9 mouse cellular contexts compared by ENCODE assay signal in the genomic region with DNA sequence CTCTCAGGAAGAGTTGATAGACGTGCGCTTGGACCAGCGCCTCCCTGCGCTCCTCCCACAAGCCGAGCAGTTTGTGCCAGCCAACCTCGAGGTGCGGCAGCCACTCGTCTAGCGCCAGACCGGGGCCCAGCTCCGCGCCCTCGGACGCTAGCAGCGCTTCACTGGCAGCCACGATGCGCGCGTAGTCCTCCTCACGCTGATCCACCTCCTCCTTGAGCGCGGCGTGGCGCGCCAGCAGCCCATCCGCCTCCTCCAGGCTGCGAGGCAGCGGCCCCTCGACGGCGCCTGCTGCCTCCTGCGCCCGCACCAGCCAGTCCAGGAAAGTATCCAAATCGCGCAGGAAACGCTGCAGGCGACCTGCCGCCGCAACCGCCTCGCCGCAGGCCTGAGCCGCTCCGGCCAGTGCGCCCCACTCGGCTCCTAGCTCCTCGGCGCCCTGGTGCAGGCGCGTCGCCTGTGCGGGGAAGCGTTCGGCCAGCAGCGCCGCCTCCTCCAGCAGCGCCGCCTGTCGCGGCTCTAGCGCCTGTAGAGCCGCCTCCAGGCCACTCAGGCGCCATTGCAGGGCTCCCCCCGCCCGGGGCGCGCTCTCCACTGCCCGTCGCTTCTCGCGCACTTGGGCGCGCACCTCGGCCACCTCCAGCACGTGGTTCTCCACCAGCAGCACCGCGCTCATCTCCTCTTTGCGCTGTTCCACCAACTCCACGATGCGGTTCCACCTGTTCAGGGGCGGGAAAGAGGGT. TPM values are rescaled to one million over a fixed set of nuclear protein-coding genes. Genes with fewer than 3 reads are reported as not detected.
DNase-seq lines count a peak whose midpoint lies in the region; ATAC-seq and TF ChIP-seq lines count a peak whose summit lies in the region.
"Had no signal": no experiment of that assay in that cellular context is flagged by ENCODE, and none has a peak within 500 bp of the region (broad histone marks: within the 10 kb centered on the region; RNA-seq: fewer than 3 reads in every experiment).

No protein-coding gene starts in this region.

- peak overlapping the region; percentile 51 for H3K4me2 ChIP-seq in heart, embryonic 11.5 days
- H3K4me2 ChIP-seq in limb, embryonic 11.5 days (ENCODE audit: low read depth, severe bottlenecking), result peak overlapping the region; percentile 17; the same call in 1 of the 2 replicates

- no peak for TF ChIP-seq CTCF in E14TG2a.4 (conservative IDR thresholded peaks at IDR 0.05; ENCODE audit: low read length)

- H3K9ac ChIP-seq in heart, embryonic 11.5 days (ENCODE audit: low read depth, low read length), result no peak overlapping the region
- H3K9ac ChIP-seq in limb, embryonic 11.5 days (ENCODE audit: low read length), result no peak overlapping the region

- 6% methylated on average over 75 of the region's 81 CpGs for WGBS in heart, embryonic 11.5 days (ENCODE audit: insufficient replicate concordance)
- WGBS in forebrain, embryonic 10.5 days, result 7% methylated on average over 81 of the region's 81 CpGs
- whole genome bisulfite sequencing in limb, embryonic 11.5 days, result 5% methylated on average over 78 of the region's 81 CpGs

- peaks cover 7% of the 10 kb centered on the region; the same call in 1 of the 2 replicates for H3K9me3 ChIP-seq in heart, embryonic 11.5 days (replicated peaks; ENCODE audit: control insufficient read depth, low read length)
- no peaks in the 10 kb centered on the region; the same call in 1 of the 2 replicates for H3K9me3 ChIP-seq in E14TG2a.4 (ENCODE audit: low read length)
- H3K9me3 ChIP-seq in forebrain, embryonic 10.5 days, result peaks cover 14% of the 10 kb centered on the region
- H3K9me3 ChIP-seq in limb, embryonic 11.5 days (ENCODE audit: control insufficient read depth, low read length), result peaks cover 6% of the 10 kb centered on the region; the same call in 1 of the 2 replicates

- H3K4me1 ChIP-seq in heart, embryonic 11.5 days (ENCODE audit: control insufficient read depth, insufficient read depth, low read length), result peaks cover 6% of the 10 kb centered on the region
- peaks cover 51% of the 10 kb centered on the region for H3K4me1 ChIP-seq in E14TG2a.4 (replicated peaks; ENCODE audit: low read depth, low read length)
- peaks cover 20% of the 10 kb centered on the region for H3K4me1 ChIP-seq in forebrain, embryonic 10.5 days
- peaks cover 6% of the 10 kb centered on the region; the same call in 1 of the 2 replicates for H3K4me1 ChIP-seq in limb, embryonic 11.5 days (ENCODE audit: control insufficient read depth, insufficient read depth, low read length)

- no peak for DNase-seq in heart, adult 8-10 months (ENCODE audit: low spot score)
- DNase-seq in forebrain, embryonic 10.5 days (ENCODE audit: extremely low spot score, low spot score), result no peak
- DNase-seq in limb, embryonic 11.5 days (ENCODE audit: low spot score), result peak; percentile 34
- no peak for DNase-seq in spleen, postnatal 4 days (ENCODE audit: low spot score in 2 of 2)
- no peak for DNase-seq in right cerebral cortex, postnatal 36 days (ENCODE audit: low spot score in 2 of 2)
- DNase-seq in right cerebral cortex, adult 18-20 months, result no peak

- H3K4me3 ChIP-seq in heart, embryonic 11.5 days (ENCODE audit: low read depth, low read length), result peak overlapping the region; percentile 25; the same call in 1 of the 2 replicates
- peak overlapping the region; percentile 83 for H3K4me3 ChIP-seq in E14TG2a.4 (replicated peaks; ENCODE audit: low read length)
- peak overlapping the region; percentile 33 for H3K4me3 ChIP-seq in forebrain, embryonic 10.5 days
- peak overlapping the region; percentile 16 for H3K4me3 ChIP-seq in limb, embryonic 11.5 days (ENCODE audit: low read depth, low read length)

- no peak overlapping the region for H3K27ac ChIP-seq in heart, embryonic 11.5 days (ENCODE audit: low read depth, low read length)
- H3K27ac ChIP-seq in forebrain, embryonic 10.5 days, result no peak overlapping the region
- no peak overlapping the region for H3K27ac ChIP-seq in limb, embryonic 11.5 days (replicated peaks; ENCODE audit: low read depth, low read length)

- H3K36me3 ChIP-seq in heart, embryonic 11.5 days (ENCODE audit: control insufficient read depth, insufficient read depth, low read length), result no peaks in the 10 kb centered on the region
- peaks cover 18% of the 10 kb centered on the region for H3K36me3 ChIP-seq in E14TG2a.4 (ENCODE audit: insufficient read depth, low read length)
- H3K36me3 ChIP-seq in forebrain, embryonic 10.5 days (replicated peaks), result no peaks in the 10 kb centered on the region
- H3K36me3 ChIP-seq in limb, embryonic 11.5 days (ENCODE audit: control insufficient read depth, insufficient read depth, low read length), result no peaks in the 10 kb centered on the region

- H3K27me3 ChIP-seq in heart, embryonic 11.5 days (ENCODE audit: control insufficient read depth, insufficient read depth, low read length), result peaks cover 89% of the 10 kb centered on the region
- H3K27me3 ChIP-seq in E14TG2a.4 (ENCODE audit: insufficient read depth, low read length), result peaks cover 41% of the 10 kb centered on the region
- H3K27me3 ChIP-seq in forebrain, embryonic 10.5 days (ENCODE audit: poor library complexity, severe bottlenecking), result peaks cover 97% of the 10 kb centered on the region
- H3K27me3 ChIP-seq in limb, embryonic 11.5 days (ENCODE audit: control insufficient read depth, insufficient read depth, low read length), result peaks cover 64% of the 10 kb centered on the region

- ATAC-seq in heart, embryonic 11.5 days (replicated peaks; ENCODE audit: insufficient number of reproducible peaks, low FRiP score, low TSS enrichment), result no peak
- ATAC-seq in limb, embryonic 11.5 days (ENCODE audit: insufficient number of reproducible peaks, low FRiP score, low TSS enrichment, low read depth), result no peak

RNA-seq across cellular contexts. Expression of gene Sptbn4, which starts 43.1 kb away (rescaled TPM):
- polyA plus RNA-seq in heart, embryonic 11.5 days (2014; fragmentation: Nextera tagmentation; extraction: Ambion mirVana), result 0.23 and 0.30 TPM in 2 replicates
- under 1 TPM; 0.22 to 0.49 (median 0.30) TPM for total RNA-seq in heart, adult 8-10 months (2022)
- 0.20 and 0.37 TPM in 2 replicates for polyA plus RNA-seq in forebrain, embryonic 10.5 days (2016; fragmentation: Nextera tagmentation; extraction: Ambion mirVana)
- polyA plus RNA-seq in limb, embryonic 11.5 days (2014; fragmentation: Nextera tagmentation; extraction: Ambion mirVana), result 0.15 and 0.27 TPM in 2 replicates

RNA-seq across cellular contexts. Expression of gene Blvrb, which starts 43.4 kb away (rescaled TPM):
- polyA plus RNA-seq in heart, embryonic 11.5 days (2014; fragmentation: Nextera tagmentation; extraction: Ambion mirVana), result 106 and 121 TPM in 2 replicates
- total RNA-seq in heart, adult 8-10 months (2022), result 10 to 100 TPM; 27.7 to 29.2 (median 29.0) TPM
- polyA plus RNA-seq in forebrain, embryonic 10.5 days (2016; fragmentation: Nextera tagmentation; extraction: Ambion mirVana), result 34.8 and 45.5 TPM in 2 replicates
- polyA plus RNA-seq in limb, embryonic 11.5 days (2014; fragmentation: Nextera tagmentation; extraction: Ambion mirVana), result 29.0 and 30.5 TPM in 2 replicates

RNA-seq across cellular contexts. Expression of gene Gm20479, which starts 47.2 kb away (rescaled TPM):
- 1.6 and 2.1 TPM in 2 replicates for polyA plus RNA-seq in heart, embryonic 11.5 days (2014; fragmentation: Nextera tagmentation; extraction: Ambion mirVana)
- total RNA-seq in heart, adult 8-10 months (2022), result not detected
- polyA plus RNA-seq in forebrain, embryonic 10.5 days (2016; fragmentation: Nextera tagmentation; extraction: Ambion mirVana), result 1.4 TPM in 1 of 2 replicates, not detected in the other
- 0.52 TPM in 1 of 2 replicates, not detected in the other for polyA plus RNA-seq in limb, embryonic 11.5 days (2014; fragmentation: Nextera tagmentation; extraction: Ambion mirVana)
- total RNA-seq: left cerebral cortex, adult 8-10 months had no signal

RNA-seq across cellular contexts. Expression of gene Shkbp1, which starts 48.6 kb away (rescaled TPM):
- 33.3 and 34.1 TPM in 2 replicates for polyA plus RNA-seq in heart, embryonic 11.5 days (2014; fragmentation: Nextera tagmentation; extraction: Ambion mirVana)
- total RNA-seq in heart, adult 8-10 months (2022), result 1 to 10 TPM; 4.8 to 8.0 (median 6.0) TPM
- 62.4 and 67.7 TPM in 2 replicates for polyA plus RNA-seq in forebrain, embryonic 10.5 days (2016; fragmentation: Nextera tagmentation; extraction: Ambion mirVana)
- 46.5 and 50.9 TPM in 2 replicates for polyA plus RNA-seq in limb, embryonic 11.5 days (2014; fragmentation: Nextera tagmentation; extraction: Ambion mirVana)

Comparison
In these comparisons a context has a peak if more than half of its experiments do, and no peak if none do; other contexts are left out.
1. H3K4me3 ChIP-seq: peak in every context shown above with its lines; median percentile 83 in E14TG2a.4; 33 in forebrain, embryonic 10.5 days; 25 in heart, embryonic 11.5 days; 16 in limb, embryonic 11.5 days.